ENCODE assay signal across 8 mouse cellular contexts in genomic region chr16:21210667-21211338, GRCm38 (mm10). TPM values are rescaled to one million over a fixed set of nuclear protein-coding genes. Genes with fewer than 3 reads are reported as not detected.
A peak's percentile ranks its signal among the peaks of the same experiment; 100 is the strongest.
DNase-seq lines count a peak whose midpoint lies in the region; ATAC-seq and TF ChIP-seq lines count a peak whose summit lies in the region.

No protein-coding gene starts in this region.

- peak overlapping the region; percentile 78 for H3K27ac ChIP-seq in forebrain, embryonic 12.5 days
- H3K27ac ChIP-seq in heart, embryonic 14.5 days (replicated peaks in 1 of 2; ENCODE audit: control insufficient read depth in 1 of 2, insufficient read depth in 1 of 2, low read depth in 2 of 2, low read length in 2 of 2), result peak overlapping the region; percentile 81 to 86
- peak overlapping the region; percentile 73 for H3K27ac ChIP-seq in kidney, postnatal 0 days

- TF ChIP-seq CTCF in kidney, postnatal 0 days (IDR thresholded peaks at IDR 0.05; ENCODE audit: low read depth), result no peak

- no peak overlapping the region for H3ac ChIP-seq in myocyte (ENCODE audit: control insufficient read depth, insufficient read length)

- TF ChIP-seq POLR2A in myocyte (IDR thresholded peaks at IDR 0.05; ENCODE audit: insufficient read length, low read depth), result peak; percentile 66

- H3K36me3 ChIP-seq in forebrain, embryonic 12.5 days (replicated peaks), result peaks cover 17% of the 10 kb centered on the region
- H3K36me3 ChIP-seq in heart, embryonic 14.5 days (ENCODE audit: control insufficient read depth, insufficient read depth, low read length), result peaks cover 22% of the 10 kb centered on the region
- H3K36me3 ChIP-seq in kidney, postnatal 0 days (ENCODE audit: insufficient read depth, low read length), result no peaks in the 10 kb centered on the region
- H3K36me3 ChIP-seq in myocyte (ENCODE audit: control insufficient read depth, insufficient read depth), result peaks cover 8% of the 10 kb centered on the region

- DNase-seq in thymus, postnatal 4 days, result peak; percentile 13
- DNase-seq in thymus, postnatal 14 days, result no peak
- DNase-seq in kidney, postnatal 0 days (ENCODE audit: low spot score), result peak; percentile 94
- DNase-seq in liver, result peak; percentile 76
- peak; percentile 75 for DNase-seq in testis, postnatal 14 days (ENCODE audit: low spot score)

- peak; percentile 85 for ATAC-seq in forebrain, embryonic 12.5 days (ENCODE audit: low FRiP score)
- ATAC-seq in heart, embryonic 14.5 days (ENCODE audit: insufficient number of reproducible peaks, insufficient read depth, low FRiP score, low read depth), result peak; percentile 76
- ATAC-seq in kidney, postnatal 0 days (replicated peaks; ENCODE audit: low FRiP score, low read depth), result peak; percentile 75

- peaks cover 71% of the 10 kb centered on the region for H3K4me1 ChIP-seq in forebrain, embryonic 12.5 days
- H3K4me1 ChIP-seq in heart, embryonic 14.5 days (ENCODE audit: control insufficient read depth in 2 of 2, insufficient read depth in 2 of 2, low read length in 2 of 2), result peaks cover 54 to 74% of the 10 kb centered on the region in 2 experiments
- H3K4me1 ChIP-seq in kidney, postnatal 0 days (replicated peaks; ENCODE audit: insufficient read depth, low read length), result peaks cover 25% of the 10 kb centered on the region

- H3K4me3 ChIP-seq in forebrain, embryonic 12.5 days (replicated peaks), result peak overlapping the region; percentile 32
- H3K4me3 ChIP-seq in heart, embryonic 14.5 days (ENCODE audit: control insufficient read depth in 1 of 2, insufficient read depth in 1 of 2, low read depth in 1 of 2, low read length in 2 of 2), result peak overlapping the region; percentile 30 to 49
- peak overlapping the region; percentile 34 for H3K4me3 ChIP-seq in kidney, postnatal 0 days (replicated peaks; ENCODE audit: low read depth, low read length)
- H3K4me3 ChIP-seq in myocyte, result peak overlapping the region; percentile 21

- H3K27me3 ChIP-seq in forebrain, embryonic 12.5 days, result peaks cover 20% of the 10 kb centered on the region
- no peaks in the 10 kb centered on the region for H3K27me3 ChIP-seq in heart, embryonic 14.5 days (ENCODE audit: control insufficient read depth, insufficient read depth, low read length)
- H3K27me3 ChIP-seq in kidney, postnatal 0 days (ENCODE audit: insufficient read depth, low read length), result no peaks in the 10 kb centered on the region
- H3K27me3 ChIP-seq in myocyte (ENCODE audit: control insufficient read depth, insufficient read depth, insufficient read length), result no peaks in the 10 kb centered on the region

- H3K9ac ChIP-seq in forebrain, embryonic 12.5 days, result peak overlapping the region; percentile 56
- peak overlapping the region; percentile 61 for H3K9ac ChIP-seq in heart, embryonic 14.5 days (ENCODE audit: low read length)
- H3K9ac ChIP-seq in kidney, postnatal 0 days (ENCODE audit: low read depth, low read length), result peak overlapping the region; percentile 50

- peak overlapping the region; percentile 56 for H3K4me2 ChIP-seq in forebrain, embryonic 12.5 days
- H3K4me2 ChIP-seq in heart, embryonic 14.5 days (ENCODE audit: low read length), result peak overlapping the region; percentile 70
- peak overlapping the region; percentile 68 for H3K4me2 ChIP-seq in kidney, postnatal 0 days (ENCODE audit: low read length)
- H3K4me2 ChIP-seq in myocyte (ENCODE audit: low read depth), result peak overlapping the region; percentile 94

- peaks cover 68% of the 10 kb centered on the region for H3K79me2 ChIP-seq in myocyte (ENCODE audit: control insufficient read depth, insufficient read depth)

- WGBS in forebrain, embryonic 12.5 days, result under 1% methylated on average over 22 of the region's 25 CpGs
- 2% methylated on average over 24 of the region's 25 CpGs for WGBS in heart, embryonic 14.5 days
- 8% methylated on average over 21 of the region's 25 CpGs for WGBS in kidney, postnatal 0 days

- H3K9me3 ChIP-seq in forebrain, embryonic 12.5 days, result no peaks in the 10 kb centered on the region
- H3K9me3 ChIP-seq in heart, embryonic 14.5 days (ENCODE audit: control insufficient read depth, low read length), result no peaks in the 10 kb centered on the region
- no peaks in the 10 kb centered on the region for H3K9me3 ChIP-seq in kidney, postnatal 0 days (replicated peaks; ENCODE audit: low read length)

TF ChIP-seq in myocyte, 11 proteins besides CTCF, POLR2A, EP300 and RAD21:
- TF ChIP-seq POLR2AphosphoS2 (IDR thresholded peaks at IDR 0.05; ENCODE audit: insufficient read length, low read depth) (peak; percentile 53), CEBPB (IDR thresholded peaks at IDR 0.05; ENCODE audit: insufficient read depth, poor library complexity, severe bottlenecking) (no peak), MYOG (IDR thresholded peaks at IDR 0.05; ENCODE audit: control insufficient read depth in 1 of 3, insufficient read depth in 1 of 3, insufficient read length in 2 of 3, low read depth in 2 of 3) (peak in 1 of 3 experiments; percentile 30), TCF12 (IDR thresholded peaks at IDR 0.05; ENCODE audit: insufficient read depth, poor library complexity, severe bottlenecking) (peak; percentile 60), MYOD1 (IDR thresholded peaks at IDR 0.05; ENCODE audit: control insufficient read depth in 1 of 3, insufficient read length in 2 of 3, low read depth in 2 of 3) (peak in 2 of 3 experiments; percentile 1 to 42)

RNA-seq across cellular contexts. Expression of gene Ephb3, which starts 6.2 kb away (rescaled TPM):
- polyA plus RNA-seq in forebrain, embryonic 12.5 days (2016; fragmentation: Nextera tagmentation; extraction: Ambion mirVana), result 16.7 and 17.7 TPM in 2 replicates
- polyA plus RNA-seq in heart, embryonic 14.5 days (2014; fragmentation: Nextera tagmentation; extraction: Ambion mirVana), result 10.9 and 13.6 TPM in 2 replicates
- polyA plus RNA-seq in kidney, postnatal 0 days (2015; fragmentation: Nextera tagmentation; extraction: Ambion mirVana), result 12.2 and 13.2 TPM in 2 replicates
- 30.6 TPM for polyA plus RNA-seq in myocyte (2012; fragmentation: generic; extraction: Trizol)

RNA-seq across cellular contexts. Expression of gene Teddm3, which starts 57.0 kb away (rescaled TPM):
- polyA plus RNA-seq in forebrain, embryonic 12.5 days (2016; fragmentation: Nextera tagmentation; extraction: Ambion mirVana), result not detected in 2 replicates
- not detected in 2 replicates for polyA plus RNA-seq in heart, embryonic 14.5 days (2014; fragmentation: Nextera tagmentation; extraction: Ambion mirVana)
- polyA plus RNA-seq in kidney, postnatal 0 days (2015; fragmentation: Nextera tagmentation; extraction: Ambion mirVana), result not detected in 2 replicates
- polyA plus RNA-seq in myocyte (2012; fragmentation: generic; extraction: Trizol), result 0.24 TPM
